Mouse (Mus musculus): ENCODE results near the gene Macf1. TPM values are rescaled to one million over a fixed set of nuclear protein-coding genes. Genes with fewer than 3 reads are reported as not detected.

Macf1 gene
- total RNA-seq, 2 experiments from 2014 or later: 48.4 to 66.4 TPM

DNA sequence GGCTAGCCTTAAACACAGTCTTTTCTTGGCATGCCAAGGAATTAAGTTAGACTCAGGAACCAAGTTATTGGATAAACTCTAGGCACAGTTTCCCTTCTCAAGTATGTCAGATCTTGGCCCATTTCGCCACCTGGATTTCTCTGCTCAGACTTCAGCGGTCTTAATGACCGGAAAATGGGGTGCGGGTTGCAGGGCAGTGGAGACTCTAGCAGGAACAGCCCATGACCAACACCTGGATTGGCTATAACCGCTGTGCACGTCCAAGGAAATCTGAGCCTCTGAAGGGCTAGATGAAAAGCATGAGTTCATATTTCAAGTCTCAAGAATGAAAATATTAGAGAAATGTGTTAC, 271.7 kb downstream of the Macf1 start:
- peak; percentile 53 for DNase-seq
- peak overlapping the region; percentile 76 for H3K4me3 ChIP-seq
- peak overlapping the region; percentile 96 for H3K27ac ChIP-seq
- no peak for TF ChIP-seq CTCF (IDR thresholded peaks at IDR 0.05)
- intact Hi-C loops (cut with DNase I): loop anchor here (5.0 to 10.0 kb wide), 2 partner anchors 45 to 538 kb away; no protein-coding TSS in a partner anchor

DNA sequence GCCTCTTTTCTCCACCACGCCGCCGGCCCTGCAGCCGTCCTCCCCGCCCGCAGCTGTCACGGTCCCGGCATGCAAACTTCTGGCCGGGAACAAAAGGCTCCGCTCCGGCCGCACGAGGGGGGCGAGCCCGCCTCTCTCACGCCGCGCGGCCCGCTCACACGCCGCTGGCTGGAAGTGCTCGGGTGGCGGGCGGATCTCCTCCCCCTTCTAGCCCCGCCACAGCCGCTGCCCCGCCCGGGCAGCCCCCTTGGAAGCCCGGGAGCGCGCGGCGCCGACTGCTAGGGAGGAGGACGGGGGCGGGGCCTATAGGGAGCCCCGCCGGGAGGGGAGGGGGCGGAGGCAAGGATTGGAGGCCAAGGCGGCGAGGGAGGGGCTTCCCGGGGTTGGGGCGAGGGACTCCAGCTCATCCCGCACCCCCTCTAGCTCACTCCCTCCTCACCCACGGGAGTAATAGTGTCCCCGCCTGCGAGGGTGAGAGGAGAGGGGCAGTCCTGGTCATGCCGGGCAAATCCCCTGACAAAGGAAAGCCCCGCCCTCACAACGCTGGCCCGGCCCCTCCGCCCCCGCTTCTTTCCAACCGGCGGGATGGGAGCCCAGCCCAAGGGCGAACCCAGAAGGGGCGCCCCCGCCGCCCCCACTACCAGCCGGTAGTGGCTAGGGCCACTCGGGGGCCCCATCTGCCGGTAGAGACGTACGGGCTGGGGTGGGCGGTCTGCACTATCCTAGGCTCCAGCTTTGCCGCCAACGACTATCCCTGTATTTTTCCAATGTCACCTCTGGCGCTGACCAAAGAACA, 272.2 kb downstream of the Macf1 start:
- peak; percentile 94 for DNase-seq
- intact Hi-C loops (cut with DNase I): loop anchor here (5.0 to 10.0 kb wide), 2 partner anchors 45 to 537 kb away; no protein-coding TSS in a partner anchor
- peak overlapping the region; percentile 96 for H3K27ac ChIP-seq
- peak; percentile 15; the same call in 1 of the 2 replicates for TF ChIP-seq CTCF (IDR thresholded peaks at IDR 0.05)
- peak overlapping the region; percentile 76 for H3K4me3 ChIP-seq

DNA sequence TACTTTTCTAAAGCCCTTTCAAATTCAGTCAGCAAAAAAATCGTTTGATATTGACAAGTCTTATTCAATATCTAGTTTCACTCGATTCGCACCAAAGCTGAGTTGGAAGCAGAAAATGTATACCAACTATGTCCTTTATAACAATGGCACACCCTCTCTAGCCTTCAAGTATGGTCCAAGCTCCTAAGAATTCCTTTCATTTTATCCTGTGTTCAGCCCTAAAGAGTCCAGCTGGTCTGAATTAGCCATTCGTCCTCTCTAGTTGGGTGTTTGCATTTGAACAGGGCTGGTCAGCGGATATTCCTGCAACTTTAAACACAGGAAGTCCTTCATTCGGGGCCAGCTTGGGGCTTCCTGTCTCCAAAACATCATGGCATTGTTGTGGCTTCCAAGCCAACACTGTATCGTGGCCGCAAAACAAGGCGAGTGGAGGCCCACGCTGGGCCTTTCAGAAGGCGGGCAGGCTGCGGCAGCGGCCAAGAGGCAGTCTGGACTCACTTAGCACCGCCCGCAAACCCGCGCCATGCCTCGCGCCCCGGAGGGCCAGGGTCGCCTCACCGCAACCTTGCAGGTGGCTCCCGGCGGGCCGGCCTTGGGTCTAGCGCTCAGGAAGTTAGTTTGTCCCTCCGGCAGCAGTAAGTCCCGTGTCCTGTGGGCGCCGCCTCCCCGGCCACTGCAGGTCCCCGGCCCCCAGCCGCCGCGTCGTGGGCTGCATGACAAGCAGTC, 273.0 kb downstream of the Macf1 start:
- peak overlapping the region; percentile 96 for H3K27ac ChIP-seq
- H3K4me3 ChIP-seq: peak overlapping the region; percentile 76
- no peak for DNase-seq
- no peak for TF ChIP-seq CTCF (IDR thresholded peaks at IDR 0.05)
- intact Hi-C loops (cut with DNase I): loop anchor here (5.0 to 10.0 kb wide), 2 partner anchors 46 to 536 kb away; no protein-coding TSS in a partner anchor

- peak overlapping the region; percentile 16; the same call in 1 of the 2 replicates for H3K27ac ChIP-seq
Measured at GRCm38 (mm10) chr4:123409752-123410151, 274.4 kb downstream of the Macf1 start.

GRCm38 (mm10) chr4:123409034-123409692, 275.0 kb downstream of the Macf1 start:
- no peak for DNase-seq
- peak overlapping the region; percentile 76 for H3K4me3 ChIP-seq
- H3K27ac ChIP-seq: peak overlapping the region; percentile 28; the same call in 1 of the 2 replicates
- intact Hi-C loops (cut with DNase I): no loop called here
- TF ChIP-seq CTCF (IDR thresholded peaks at IDR 0.05): no peak

More at GRCm38 (mm10) chr4:123409752-123410151, 274.4 kb downstream of the Macf1 start:
- peak; percentile 54 for DNase-seq
- H3K4me3 ChIP-seq: peak overlapping the region; percentile 76
- intact Hi-C loops (cut with DNase I): loop anchor here (5.0 to 10.0 kb wide), 2 partner anchors 48 to 535 kb away; no protein-coding TSS in a partner anchor
- TF ChIP-seq CTCF (IDR thresholded peaks at IDR 0.05): no peak

GRCm38 (mm10) chr4:123407792-123408191, 276.4 kb downstream of the Macf1 start:
- Histone ChIP-seq H3K4me3 (peak overlapping the region; percentile 76), H3K27ac (peak overlapping the region; percentile 61)
- no peak for TF ChIP-seq CTCF (IDR thresholded peaks at IDR 0.05)
- intact Hi-C loops (cut with DNase I): no loop called here
- DNase-seq: no peak

DNA sequence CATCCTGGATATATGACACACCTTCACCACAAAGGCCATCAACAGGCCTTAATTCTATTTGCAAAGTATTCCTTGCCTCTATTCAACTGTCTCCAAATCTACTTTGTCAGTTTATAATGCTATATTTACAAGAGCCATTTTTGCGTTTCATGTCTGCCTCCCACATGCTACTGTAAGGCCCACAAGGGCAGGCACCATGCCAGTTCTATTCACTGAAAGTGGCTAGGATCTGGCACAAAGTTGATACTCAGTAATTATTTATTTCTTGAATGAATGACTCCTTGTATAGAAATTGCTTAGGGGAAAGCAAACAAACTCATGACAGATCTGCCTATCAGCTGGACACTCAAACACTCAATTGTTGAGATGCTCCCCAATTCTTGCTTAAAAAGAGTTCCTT, 280.1 kb downstream of the Macf1 start:
- intact Hi-C loops (cut with DNase I): no loop called here
- Histone ChIP-seq H3K27ac (no peak overlapping the region), H3K4me3 (peak overlapping the region; percentile 76)
- TF ChIP-seq CTCF (IDR thresholded peaks at IDR 0.05): no peak
- no peak for DNase-seq

DNA sequence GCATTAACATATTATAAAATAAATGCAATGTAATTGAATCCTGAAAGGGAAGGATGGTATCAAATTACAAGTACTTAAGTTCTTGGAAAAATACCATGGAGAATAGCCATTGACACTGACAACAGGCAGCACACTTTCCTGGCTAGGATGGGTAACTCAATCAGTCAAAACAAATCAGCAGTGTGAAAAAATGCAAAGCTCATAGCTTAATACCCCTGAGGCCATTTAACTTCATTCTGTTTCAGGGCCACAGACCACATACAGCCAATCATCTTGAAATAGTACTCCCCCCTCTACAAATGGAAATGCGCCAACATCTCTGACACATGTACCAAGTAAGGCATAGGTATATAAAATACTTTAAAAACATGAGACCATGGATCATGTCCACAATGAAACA, 281.9 kb downstream of the Macf1 start:
- TF ChIP-seq CTCF (IDR thresholded peaks at IDR 0.05): no peak
- no peak for DNase-seq
- intact Hi-C loops (cut with DNase I): no loop called here
- H3K4me3 ChIP-seq: no peak overlapping the region
- no peak overlapping the region for H3K27ac ChIP-seq

DNA sequence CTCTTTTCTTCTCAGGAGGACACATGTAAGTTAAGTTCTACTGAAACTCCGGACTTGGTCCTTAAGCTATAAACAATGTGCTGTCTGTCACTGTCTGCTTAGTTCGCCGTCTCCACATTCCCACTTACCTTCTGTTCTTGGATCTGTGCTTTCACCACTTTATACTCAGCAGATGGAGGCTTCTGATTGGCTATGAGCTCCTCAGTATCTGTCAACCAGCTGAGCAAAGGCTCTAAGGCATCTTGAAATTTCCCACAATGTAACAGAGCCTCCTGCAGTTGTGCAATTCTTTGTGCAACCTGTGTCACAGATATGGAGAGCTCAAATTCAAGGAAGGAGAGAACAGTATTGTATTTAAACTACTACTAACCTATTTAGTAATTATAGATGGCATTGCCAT, 282.9 kb downstream of the Macf1 start:
- intact Hi-C loops (cut with DNase I): no loop called here
- no peak for TF ChIP-seq CTCF (IDR thresholded peaks at IDR 0.05)

GRCm38 (mm10) chr4:123397643-123398434, 286.3 kb downstream of the Macf1 start:
- Histone ChIP-seq H3K4me3 (no peak overlapping the region), H3K27ac (peak overlapping the region; percentile 2; the same call in 1 of the 2 replicates)
- no peak for TF ChIP-seq CTCF (IDR thresholded peaks at IDR 0.05)
- intact Hi-C loops (cut with DNase I): no loop called here
- DNase-seq: no peak

More for the DNA sequence above, 282.9 kb downstream of the Macf1 start:
- Histone ChIP-seq H3K4me3 (no peak overlapping the region), H3K27ac (no peak overlapping the region)
- DNase-seq: no peak

DNA sequence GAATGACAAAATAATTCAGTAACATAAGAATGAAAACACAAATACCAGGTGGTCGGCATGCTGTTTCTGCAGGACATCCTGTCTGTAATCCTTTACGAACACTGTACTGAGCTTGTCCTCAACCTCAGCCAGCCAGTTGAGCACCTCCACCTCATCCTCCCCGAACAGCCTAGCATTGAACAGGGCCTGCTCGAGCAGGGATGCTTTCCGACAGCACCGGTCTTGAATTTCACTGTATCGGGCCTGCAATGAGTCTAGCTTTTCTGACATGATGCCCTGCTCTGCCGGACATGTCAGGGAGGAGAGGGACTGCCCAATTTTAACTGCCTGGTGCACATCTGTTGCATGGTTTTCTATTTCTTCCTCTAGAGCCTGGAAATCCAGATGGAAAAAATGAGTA, 287.1 kb downstream of the Macf1 start:
- no peak for TF ChIP-seq CTCF (IDR thresholded peaks at IDR 0.05)
- DNase-seq: no peak
- H3K27ac ChIP-seq: no peak overlapping the region
- H3K4me3 ChIP-seq: no peak overlapping the region
- intact Hi-C loops (cut with DNase I): no loop called here

Data from gastrocnemius, adult 2 months (tissue).